Mouse (Mus musculus): ENCODE measurements around the gene Heg1. TPM values are rescaled to one million over a fixed set of nuclear protein-coding genes. Genes with fewer than 3 reads are reported as not detected.

The Heg1 gene
- polyA plus RNA-seq, 1 experiment from 2014 or later: 16.1 TPM

- no peak overlapping the region for H3K4me2 ChIP-seq (ENCODE audit: low read depth, low read length)
- peak overlapping the region; percentile 9; the same call in 1 of the 2 replicates for H3K4me3 ChIP-seq (replicated peaks; ENCODE audit: low read length)
- 56% methylated on average over 4 of the region's 4 CpGs for WGBS
Observed at GRCm38 (mm10) chr16:33795106-33795505, 110.9 kb downstream of the Heg1 start.

GRCm38 (mm10) chr16:33795887-33796286 is 111.7 kb downstream of the Heg1 start:
- ATAC-seq (ENCODE audit: insufficient read depth, low FRiP score): no peak
- H3K4me2 ChIP-seq (ENCODE audit: low read depth, low read length): no peak overlapping the region

More at GRCm38 (mm10) chr16:33795106-33795505, 110.9 kb downstream of the Heg1 start:
- Histone ChIP-seq H3K36me3 (ENCODE audit: control insufficient read depth, insufficient read depth, low read length) (no peaks in the 10 kb centered on the region), H3K9ac (ENCODE audit: low read length) (no peak overlapping the region), H3K27me3 (ENCODE audit: control insufficient read depth, insufficient read depth, low read length) (no peaks in the 10 kb centered on the region), H3K4me1 (ENCODE audit: control insufficient read depth, insufficient read depth, low read length) (no peaks in the 10 kb centered on the region), H3K9me3 (replicated peaks; ENCODE audit: control insufficient read depth, low read length) (no peaks in the 10 kb centered on the region), H3K27ac (ENCODE audit: low read length) (no peak overlapping the region)
- ATAC-seq (ENCODE audit: insufficient read depth, low FRiP score): no peak

DNA sequence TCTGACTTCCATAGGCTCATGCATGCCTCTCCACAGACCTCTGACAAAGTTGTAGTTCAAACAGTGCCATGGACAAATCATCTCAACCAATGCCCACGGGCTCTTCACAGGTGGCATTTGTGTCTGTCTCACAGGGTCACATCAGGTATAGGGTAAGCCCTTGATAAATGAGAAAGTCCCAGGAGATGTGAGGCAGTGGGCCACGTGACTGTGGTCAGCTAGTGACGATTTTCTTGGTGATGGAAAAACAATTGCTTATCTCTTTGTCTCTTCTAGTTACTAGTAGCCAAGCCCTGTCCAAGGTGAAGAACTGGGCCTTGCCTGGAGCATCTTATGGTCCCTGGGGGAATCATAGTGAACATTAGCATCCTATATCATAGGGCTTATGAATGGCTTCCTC is 112.6 kb downstream of the Heg1 start:
- Histone ChIP-seq H3K4me3 (replicated peaks; ENCODE audit: low read length) (no peak overlapping the region), H3K27ac (ENCODE audit: low read length) (no peak overlapping the region), H3K27me3 (ENCODE audit: control insufficient read depth, insufficient read depth, low read length) (no peaks in the 10 kb centered on the region), H3K4me1 (ENCODE audit: control insufficient read depth, insufficient read depth, low read length) (no peaks in the 10 kb centered on the region), H3K9ac (ENCODE audit: low read length) (no peak overlapping the region), H3K9me3 (replicated peaks; ENCODE audit: control insufficient read depth, low read length) (no peaks in the 10 kb centered on the region), H3K36me3 (ENCODE audit: control insufficient read depth, insufficient read depth, low read length) (no peaks in the 10 kb centered on the region), H3K4me2 (ENCODE audit: low read depth, low read length) (no peak overlapping the region)
- 81% methylated on average over 3 of the region's 3 CpGs for WGBS
- no peak for ATAC-seq (ENCODE audit: insufficient read depth, low FRiP score)

More at GRCm38 (mm10) chr16:33795887-33796286, 111.7 kb downstream of the Heg1 start:
- Histone ChIP-seq H3K27me3 (ENCODE audit: control insufficient read depth, insufficient read depth, low read length) (no peaks in the 10 kb centered on the region), H3K9me3 (replicated peaks; ENCODE audit: control insufficient read depth, low read length) (no peaks in the 10 kb centered on the region), H3K4me3 (replicated peaks; ENCODE audit: low read length) (0 out of 2 replicates have a peak overlapping the region, but pooled peaks have one; percentile 7), H3K36me3 (ENCODE audit: control insufficient read depth, insufficient read depth, low read length) (no peaks in the 10 kb centered on the region), H3K27ac (ENCODE audit: low read length) (no peak overlapping the region), H3K4me1 (ENCODE audit: control insufficient read depth, insufficient read depth, low read length) (no peaks in the 10 kb centered on the region), H3K9ac (ENCODE audit: low read length) (0 out of 2 replicates have a peak overlapping the region, but pooled peaks have one; percentile 16)
- WGBS: 47% methylated on average over 6 of the region's 6 CpGs

DNA sequence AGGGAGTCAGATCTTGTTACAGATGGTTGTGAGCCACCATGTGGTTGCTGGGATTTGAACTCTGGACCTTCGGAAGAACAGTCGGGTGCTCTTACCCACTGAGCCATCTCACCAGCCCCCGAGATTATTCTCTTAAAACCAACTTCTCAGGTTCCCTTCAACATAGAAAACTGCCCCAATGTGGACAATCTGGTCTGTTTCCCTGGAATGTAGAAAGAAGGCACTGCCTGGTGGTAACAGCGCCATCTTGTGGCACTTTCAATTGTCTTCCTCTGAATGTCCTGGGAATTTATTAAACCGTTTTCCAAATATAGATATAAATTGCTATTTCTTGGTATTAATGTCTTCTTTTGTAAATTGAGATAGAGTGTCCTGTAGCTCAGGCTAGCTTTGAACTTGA is 113.7 kb downstream of the Heg1 start:
- Histone ChIP-seq H3K9me3 (replicated peaks; ENCODE audit: control insufficient read depth, low read length) (no peaks in the 10 kb centered on the region), H3K27me3 (ENCODE audit: control insufficient read depth, insufficient read depth, low read length) (no peaks in the 10 kb centered on the region), H3K9ac (ENCODE audit: low read length) (no peak overlapping the region), H3K4me3 (replicated peaks; ENCODE audit: low read length) (no peak overlapping the region), H3K36me3 (ENCODE audit: control insufficient read depth, insufficient read depth, low read length) (no peaks in the 10 kb centered on the region), H3K27ac (ENCODE audit: low read length) (no peak overlapping the region), H3K4me2 (ENCODE audit: low read depth, low read length) (no peak overlapping the region), H3K4me1 (ENCODE audit: control insufficient read depth, insufficient read depth, low read length) (no peaks in the 10 kb centered on the region)
- WGBS: 47% methylated on average over 5 of the region's 5 CpGs
- no peak for ATAC-seq (ENCODE audit: insufficient read depth, low FRiP score)

- WGBS: 78% methylated on average over 3 of the region's 3 CpGs
- Histone ChIP-seq H3K9me3 (replicated peaks; ENCODE audit: control insufficient read depth, low read length) (no peaks in the 10 kb centered on the region), H3K27ac (ENCODE audit: low read length) (no peak overlapping the region), H3K27me3 (ENCODE audit: control insufficient read depth, insufficient read depth, low read length) (no peaks in the 10 kb centered on the region), H3K36me3 (ENCODE audit: control insufficient read depth, insufficient read depth, low read length) (no peaks in the 10 kb centered on the region), H3K4me3 (replicated peaks; ENCODE audit: low read length) (no peak overlapping the region), H3K4me2 (ENCODE audit: low read depth, low read length) (no peak overlapping the region), H3K4me1 (ENCODE audit: control insufficient read depth, insufficient read depth, low read length) (no peaks in the 10 kb centered on the region), H3K9ac (ENCODE audit: low read length) (no peak overlapping the region)
- ATAC-seq (ENCODE audit: insufficient read depth, low FRiP score): no peak
Observed at GRCm38 (mm10) chr16:33810002-33810401, 125.8 kb downstream of the Heg1 start.

DNA sequence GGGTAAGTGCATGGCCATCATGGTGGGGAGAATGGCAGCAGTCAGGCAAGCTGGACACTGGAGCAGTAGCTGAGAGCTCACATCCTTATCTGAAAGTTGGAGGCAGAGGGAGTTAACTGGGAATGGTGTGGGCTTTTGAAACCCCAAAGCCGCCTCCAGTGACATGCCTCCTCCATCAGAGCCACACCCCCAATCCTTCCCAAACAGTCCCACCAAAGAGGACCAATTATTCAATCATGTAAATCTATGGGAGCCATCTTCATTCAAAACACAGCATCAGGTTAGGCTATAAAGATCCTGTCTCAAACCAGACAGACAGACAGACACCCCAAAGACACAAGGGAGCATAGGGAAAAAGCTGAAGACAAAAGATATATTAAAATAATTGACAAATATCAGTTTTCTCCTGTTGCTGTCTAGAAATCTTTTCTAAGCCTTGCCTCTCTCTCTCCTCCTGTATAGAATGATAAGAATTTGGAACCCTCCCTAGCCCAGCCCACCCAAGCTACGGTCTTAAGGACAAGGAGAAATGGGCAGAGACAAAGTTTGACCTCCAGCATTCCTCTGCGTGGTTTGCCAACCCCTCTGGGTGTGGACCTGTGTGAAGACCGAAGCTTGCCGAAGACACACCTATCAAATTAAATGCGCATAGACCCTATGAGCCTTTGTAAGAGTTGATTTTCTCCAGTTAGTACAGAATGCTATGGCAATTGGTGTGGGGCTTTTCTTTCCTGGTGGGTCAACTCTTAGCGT is 134.4 kb downstream of the Heg1 start:
- 80% methylated on average over 7 of the region's 7 CpGs for WGBS
- no peak for ATAC-seq (ENCODE audit: insufficient read depth, low FRiP score)
- H3K36me3 ChIP-seq (ENCODE audit: control insufficient read depth, insufficient read depth, low read length): no peaks in the 10 kb centered on the region
- H3K4me2 ChIP-seq (ENCODE audit: low read depth, low read length): no peak overlapping the region
- H3K9ac ChIP-seq (ENCODE audit: low read length): no peak overlapping the region
- H3K4me1 ChIP-seq (ENCODE audit: control insufficient read depth, insufficient read depth, low read length): no peaks in the 10 kb centered on the region
- H3K27me3 ChIP-seq (ENCODE audit: control insufficient read depth, insufficient read depth, low read length): no peaks in the 10 kb centered on the region
- no peaks in the 10 kb centered on the region for H3K9me3 ChIP-seq (replicated peaks; ENCODE audit: control insufficient read depth, low read length)
- no peak overlapping the region for H3K4me3 ChIP-seq (replicated peaks; ENCODE audit: low read length)
- no peak overlapping the region for H3K27ac ChIP-seq (ENCODE audit: low read length)

GRCm38 (mm10) chr16:33820269-33821178 is 136.4 kb downstream of the Heg1 start:
- H3K9me3 ChIP-seq (replicated peaks; ENCODE audit: control insufficient read depth, low read length): no peaks in the 10 kb centered on the region
- WGBS: 21% methylated on average over 17 of the region's 17 CpGs
- no peak overlapping the region for H3K4me3 ChIP-seq (replicated peaks; ENCODE audit: low read length)
- H3K9ac ChIP-seq (ENCODE audit: low read length): no peak overlapping the region
- ATAC-seq (ENCODE audit: insufficient read depth, low FRiP score): peak; percentile 44; the same call in 1 of the 2 replicates
- H3K27ac ChIP-seq (ENCODE audit: low read length): no peak overlapping the region
- no peaks in the 10 kb centered on the region for H3K4me1 ChIP-seq (ENCODE audit: control insufficient read depth, insufficient read depth, low read length)
- no peaks in the 10 kb centered on the region for H3K36me3 ChIP-seq (ENCODE audit: control insufficient read depth, insufficient read depth, low read length)
- no peaks in the 10 kb centered on the region for H3K27me3 ChIP-seq (ENCODE audit: control insufficient read depth, insufficient read depth, low read length)
- no peak overlapping the region for H3K4me2 ChIP-seq (ENCODE audit: low read depth, low read length)

All from stomach, embryonic 16.5 days (tissue).